Mouse (Mus musculus) Patski (cell line): ENCODE measurements around the gene Hsd11b2. TPM values are rescaled to one million over a fixed set of nuclear protein-coding genes. Genes with fewer than 3 reads are reported as not detected.

Experiments
- ATAC-seq: fragments of 100-300 bp; one replicate; pipeline ENCODE4 v1.8.0; 2021
- CTCF ChIA-PET: fragments of 350-600 bp; sonication (Branson Sonifier 250); formaldehyde crosslinking; loops from one replicate; lab custom pipeline; 2022; ENCODE audit warnings: inconsistent platforms; lab: Charles Lee
- POLR2A ChIA-PET: fragments of 350-600 bp; sonication (Branson Sonifier 250); formaldehyde crosslinking; loops from one replicate; lab custom pipeline; 2022; ENCODE audit warnings: antibody characterized with exemption, inconsistent platforms; lab: Charles Lee
- DNase-seq: peaks from one replicate; pipeline ENCODE4 v3.0.0-alpha.2; 2011; ENCODE audit warnings: low read depth, low spot score
- H3K27me3 ChIP-seq: fragments of 371-371 bp; one replicate; pipeline ENCODE4 v1.5.1; 2021
- CTCF ChIP-seq: fragments of 100-300 bp; IDR thresholded peaks from one replicate; pipeline ENCODE4 v1.5.1; 2021
- in situ Hi-C: fragments of 300-500 bp; cut with MboI; formaldehyde crosslinking; loops from 3 replicates; pipeline ENCODE4 v1.11.1; 2018; ENCODE audit warnings: low pct_unique_long_range_greater_than_20kb, mixed read lengths
- polyA plus RNA-seq: library from polyadenylated mRNA; unstranded; gene quantifications from one replicate; pipeline ENCODE4 v1.2.3, GENCODE M21; 2021

Hsd11b2 gene
- polyA plus RNA-seq, 1 experiment from 2014 or later, result 8.2 TPM

DNA sequence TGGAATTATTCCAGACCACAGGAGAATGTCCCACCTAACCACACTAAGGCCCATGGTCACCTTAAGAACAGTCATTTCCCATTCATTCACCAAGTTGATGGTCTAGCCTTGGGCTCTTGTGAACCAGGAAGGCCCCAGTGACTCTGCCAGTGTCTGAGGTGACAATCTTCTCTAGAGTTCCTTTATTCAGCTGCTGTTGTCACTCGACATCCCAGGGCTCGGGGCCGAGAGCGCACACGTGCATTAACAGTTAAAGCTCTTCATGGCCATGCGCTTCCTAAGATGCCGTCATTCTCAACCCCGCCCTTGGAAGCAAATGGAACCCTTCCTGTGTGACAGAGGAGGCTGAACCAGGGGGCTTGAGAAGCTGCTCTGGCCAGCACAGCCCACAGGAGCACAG, 36.4 kb upstream of the Hsd11b2 start:
- no peak for ATAC-seq
- ChIA-PET POLR2A (interaction anchor here (0.7 kb wide), 1 partner anchor 25 kb away, joined by 3 read pairs; no protein-coding TSS in a partner anchor), CTCF (interaction anchor here (0.9 kb wide), 1 partner anchor 12 kb away, joined by 4 read pairs; no protein-coding TSS in a partner anchor)
- TF ChIP-seq CTCF, result no peak
- DNase-seq, result no peak
- in situ Hi-C loops, result no loop called here
- H3K27me3 ChIP-seq, result no peaks in the 10 kb centered on the region

DNA sequence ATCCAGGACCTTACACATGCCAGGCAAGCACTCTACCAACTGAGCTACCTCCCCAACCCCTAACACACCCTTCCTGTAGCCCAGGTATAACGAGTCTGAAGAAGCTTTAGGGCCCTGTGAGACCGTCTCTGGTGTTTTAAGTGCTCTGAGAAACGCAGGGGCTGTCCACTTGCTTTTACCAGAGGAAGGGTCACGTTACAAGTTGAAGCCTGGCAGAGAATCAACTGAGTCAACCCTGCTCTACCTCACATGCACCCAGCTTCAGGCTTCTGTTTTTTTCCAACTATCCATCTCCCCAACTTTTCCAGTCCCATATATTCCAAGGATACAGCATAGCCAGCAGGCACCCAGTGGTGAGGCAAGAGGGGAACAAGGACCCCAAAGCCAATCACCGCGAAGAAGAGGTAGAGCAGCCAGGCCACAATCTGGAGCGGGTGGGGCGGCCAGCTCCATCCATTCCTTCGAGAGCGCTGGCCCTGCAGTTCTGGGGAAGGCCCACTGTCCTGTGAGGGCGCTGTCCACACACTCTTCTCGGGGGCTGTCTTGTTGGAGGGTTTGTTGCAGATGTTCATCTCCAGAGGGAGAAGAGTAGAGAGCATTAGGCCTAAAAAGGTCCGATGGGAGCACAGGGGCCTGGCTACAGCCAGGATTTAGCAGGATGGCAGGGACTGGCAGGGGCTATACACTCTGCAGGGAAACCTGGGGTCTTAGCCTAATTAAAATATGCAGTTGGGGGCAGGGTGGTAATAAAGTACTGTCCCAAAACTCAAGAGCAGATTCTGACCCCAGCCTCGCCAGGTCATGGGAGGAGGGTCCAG, 35.1 kb upstream of the Hsd11b2 start:
- ChIA-PET CTCF (interaction anchor here (0.9 to 3.5 kb wide), 16 partner anchors 11 to 112 kb away, joined by 3 to 21 read pairs (median 6); partner anchors contain the start of genes Atp6v0d1 and Tppp3), POLR2A (interaction anchor here (0.6 to 1.4 kb wide), 4 partner anchors 10 to 82 kb away, joined by 3 to 5 read pairs (median 4); partner anchors contain the start of gene Atp6v0d1)
- DNase-seq, result no peak
- TF ChIP-seq CTCF, result no peak
- in situ Hi-C loops, result no loop called here
- no peak for ATAC-seq
- no peaks in the 10 kb centered on the region for H3K27me3 ChIP-seq

DNA sequence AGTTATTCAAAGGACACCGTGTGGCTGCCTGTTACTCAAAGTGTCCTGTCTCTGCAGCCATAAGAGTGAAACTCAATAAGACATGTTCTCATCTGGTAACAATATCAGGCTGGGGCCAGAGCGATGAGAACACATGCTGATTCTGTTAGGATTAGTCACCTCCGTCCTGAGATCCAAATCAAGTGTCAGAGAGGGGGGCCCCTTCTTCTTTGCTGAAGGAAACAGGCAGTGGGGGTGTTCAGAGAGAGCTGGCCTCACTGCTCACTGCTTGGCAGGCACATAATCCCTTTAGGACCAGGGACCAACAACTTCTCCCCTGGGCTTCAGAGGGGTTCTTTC, 34.6 kb upstream of the Hsd11b2 start:
- no peaks in the 10 kb centered on the region for H3K27me3 ChIP-seq
- ATAC-seq (peak; percentile 62), DNase-seq (no peak)
- ChIA-PET CTCF (interaction anchor here (0.9 to 3.5 kb wide), 18 partner anchors 10 to 106 kb away, joined by 3 to 21 read pairs (median 6); partner anchors contain the start of genes Atp6v0d1 and Tppp3), POLR2A (interaction anchor here (0.7 to 1.4 kb wide), 3 partner anchors 17 to 81 kb away, joined by 3 to 4 read pairs (median 3); partner anchors contain the start of gene Atp6v0d1)
- in situ Hi-C loops, result no loop called here
- no peak for TF ChIP-seq CTCF

DNA sequence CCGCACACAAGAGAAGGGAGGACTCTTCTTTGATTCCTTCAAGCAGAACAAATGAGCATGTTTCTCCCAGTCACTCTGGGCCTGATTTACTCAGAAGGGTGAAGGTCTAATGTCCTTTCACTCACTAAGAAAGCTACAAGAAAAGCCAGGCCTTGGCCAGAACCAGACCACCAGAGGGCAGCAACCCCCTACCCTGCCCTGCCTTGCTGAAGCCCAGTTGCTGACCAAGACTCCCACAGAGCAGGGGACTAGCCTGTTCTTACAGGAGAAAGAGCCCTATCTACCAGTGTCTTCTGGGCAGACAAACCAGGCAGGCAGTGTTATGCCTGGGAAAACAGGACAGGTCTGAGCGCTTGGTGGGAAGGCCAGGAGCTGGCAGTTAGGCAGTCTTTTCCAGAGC, 34.2 kb upstream of the Hsd11b2 start:
- DNase-seq (peak; percentile 88), ATAC-seq (peak; percentile 71)
- CTCF ChIA-PET, result interaction anchor here (0.8 to 3.5 kb wide), 21 partner anchors 9 to 106 kb away, joined by 3 to 21 read pairs (median 6); partner anchors contain the start of genes Atp6v0d1, Hsd11b2 and Tppp3
- POLR2A ChIA-PET, result interaction anchor here (0.5 to 1.4 kb wide), 6 partner anchors 12 to 81 kb away, joined by 3 to 4 read pairs (median 3); partner anchors contain the start of genes Atp6v0d1 and Zdhhc1
- in situ Hi-C loops, result no loop called here
- H3K27me3 ChIP-seq, result no peaks in the 10 kb centered on the region
- TF ChIP-seq CTCF, result peak; percentile 92

DNA sequence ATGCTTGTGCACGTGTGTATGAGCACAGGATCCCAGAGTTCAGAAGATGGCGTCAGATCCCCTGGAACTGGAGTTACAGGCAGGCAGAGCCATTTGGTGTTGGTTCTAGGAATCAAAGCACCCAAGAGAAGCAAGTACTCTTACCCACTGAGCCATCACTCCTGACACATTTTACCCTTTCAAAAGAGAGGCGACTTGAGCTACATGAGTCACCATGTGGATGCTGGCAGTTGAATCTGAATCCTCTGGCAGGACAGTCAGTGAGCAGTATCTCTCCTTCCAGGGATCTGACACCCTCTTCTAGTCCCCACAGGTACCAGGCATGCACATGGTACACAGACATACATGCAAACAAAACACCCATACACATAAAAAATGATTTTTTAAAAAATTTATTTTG, 30.5 kb upstream of the Hsd11b2 start:
- POLR2A ChIA-PET, result interaction anchor here (0.7 kb wide), 1 partner anchor 11 kb away, joined by 3 read pairs; no protein-coding TSS in a partner anchor
- CTCF ChIA-PET, result interaction anchor here (0.9 to 2.1 kb wide), 7 partner anchors 10 to 78 kb away, joined by 3 to 7 read pairs (median 4); partner anchors contain the start of gene Atp6v0d1
- ATAC-seq, result no peak
- no peaks in the 10 kb centered on the region for H3K27me3 ChIP-seq
- no peak for DNase-seq
- TF ChIP-seq CTCF, result no peak
- in situ Hi-C loops, result loop anchor here (5.0 kb wide), 2 partner anchors 34 to 64 kb away; no protein-coding TSS in a partner anchor

DNA sequence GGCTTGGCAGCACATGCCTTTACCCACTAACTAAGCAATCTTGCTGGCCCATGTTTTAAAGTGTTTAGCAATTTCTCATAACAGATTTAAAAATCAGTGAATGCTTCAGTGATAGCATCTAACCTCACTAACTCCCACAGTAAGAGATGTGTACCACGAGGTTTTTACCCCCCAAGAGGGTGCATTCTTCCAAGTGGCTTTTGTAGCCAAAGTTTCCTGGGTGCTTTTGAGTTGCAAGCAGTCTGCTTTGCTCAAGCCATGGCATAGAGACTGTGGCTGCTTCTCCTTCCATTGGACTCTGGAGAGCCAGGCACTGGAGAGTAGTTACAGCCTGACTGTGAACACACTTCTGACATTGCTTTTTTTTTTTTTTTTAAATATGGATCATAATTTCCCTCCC, 29.3 kb upstream of the Hsd11b2 start:
- in situ Hi-C loops, result loop anchor here (5.0 kb wide), 2 partner anchors 33 to 63 kb away; no protein-coding TSS in a partner anchor
- POLR2A ChIA-PET, result interaction anchor here (0.6 to 1.1 kb wide), 3 partner anchors 29 to 45 kb away, joined by 3 read pairs; partner anchors contain the start of gene Hsd11b2
- CTCF ChIA-PET, result interaction anchor here (1.1 to 1.7 kb wide), 4 partner anchors 12 to 77 kb away, joined by 4 read pairs; partner anchors contain the start of gene Atp6v0d1

DNA sequence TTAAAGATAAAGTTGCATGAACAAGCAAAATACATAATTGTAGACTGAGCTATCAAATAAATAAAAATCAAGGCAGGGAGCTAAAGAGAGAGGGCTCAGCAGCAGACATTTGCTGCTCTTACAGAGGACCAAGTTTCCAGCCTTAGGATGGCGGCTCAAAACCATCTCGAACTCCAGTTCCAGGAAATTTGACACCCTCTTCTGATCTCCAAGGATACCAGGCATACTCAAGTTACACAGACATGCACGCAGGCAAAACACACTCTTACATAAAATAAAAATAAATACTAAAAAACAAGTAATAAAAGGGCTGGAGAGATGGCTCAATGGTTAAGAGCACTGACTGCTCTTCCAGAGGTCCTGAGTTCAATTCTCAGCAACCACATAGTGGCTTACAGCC, 25.1 kb upstream of the Hsd11b2 start:
- in situ Hi-C loops, result no loop called here
- no peak for DNase-seq
- CTCF ChIA-PET, result interaction anchor here (1.5 to 3.1 kb wide), 4 partner anchors 8 to 22 kb away, joined by 5 to 15 read pairs (median 10); no protein-coding TSS in a partner anchor

More for the DNA sequence above, 29.3 kb upstream of the Hsd11b2 start:
- ATAC-seq, result peak; percentile 51
- TF ChIP-seq CTCF, result no peak
- DNase-seq, result peak; percentile 71
- H3K27me3 ChIP-seq, result no peaks in the 10 kb centered on the region

DNA sequence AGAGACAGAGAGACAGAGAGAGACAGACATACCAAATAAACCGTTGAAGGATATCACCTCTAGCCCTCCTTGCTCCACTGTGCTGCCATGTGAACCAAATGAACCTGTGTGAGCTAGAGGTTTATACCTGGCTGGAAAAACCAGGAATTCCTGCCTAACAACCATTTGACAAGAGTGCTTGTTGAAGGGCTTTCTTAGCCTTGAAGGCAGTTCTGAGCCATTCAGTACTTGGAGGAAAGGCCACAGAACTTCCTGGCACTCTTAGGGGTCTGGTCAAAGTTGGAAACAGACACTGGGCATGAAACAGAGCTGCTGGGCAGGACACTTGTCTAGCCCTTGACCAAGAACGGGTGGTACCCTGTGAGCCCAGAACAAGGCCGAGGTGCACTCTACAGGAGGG, 24.0 kb upstream of the Hsd11b2 start:
- no peaks in the 10 kb centered on the region for H3K27me3 ChIP-seq
- DNase-seq (no peak), ATAC-seq (no peak)
- no peak for TF ChIP-seq CTCF
- ChIA-PET CTCF (interaction anchor here (1.5 to 2.7 kb wide), 4 partner anchors 11 to 21 kb away, joined by 4 to 15 read pairs (median 6); no protein-coding TSS in a partner anchor), POLR2A (interaction anchor here (0.5 to 1.4 kb wide), 2 partner anchors 21 to 98 kb away, joined by 4 to 5 read pairs; no protein-coding TSS in a partner anchor)
- in situ Hi-C loops, result no loop called here

More for the DNA sequence above, 25.1 kb upstream of the Hsd11b2 start:
- ATAC-seq, result no peak
- TF ChIP-seq CTCF, result no peak
- POLR2A ChIA-PET, result interaction anchor here (0.8 to 1.3 kb wide), 3 partner anchors 10 to 55 kb away, joined by 3 to 5 read pairs (median 4); no protein-coding TSS in a partner anchor
- no peaks in the 10 kb centered on the region for H3K27me3 ChIP-seq

DNA sequence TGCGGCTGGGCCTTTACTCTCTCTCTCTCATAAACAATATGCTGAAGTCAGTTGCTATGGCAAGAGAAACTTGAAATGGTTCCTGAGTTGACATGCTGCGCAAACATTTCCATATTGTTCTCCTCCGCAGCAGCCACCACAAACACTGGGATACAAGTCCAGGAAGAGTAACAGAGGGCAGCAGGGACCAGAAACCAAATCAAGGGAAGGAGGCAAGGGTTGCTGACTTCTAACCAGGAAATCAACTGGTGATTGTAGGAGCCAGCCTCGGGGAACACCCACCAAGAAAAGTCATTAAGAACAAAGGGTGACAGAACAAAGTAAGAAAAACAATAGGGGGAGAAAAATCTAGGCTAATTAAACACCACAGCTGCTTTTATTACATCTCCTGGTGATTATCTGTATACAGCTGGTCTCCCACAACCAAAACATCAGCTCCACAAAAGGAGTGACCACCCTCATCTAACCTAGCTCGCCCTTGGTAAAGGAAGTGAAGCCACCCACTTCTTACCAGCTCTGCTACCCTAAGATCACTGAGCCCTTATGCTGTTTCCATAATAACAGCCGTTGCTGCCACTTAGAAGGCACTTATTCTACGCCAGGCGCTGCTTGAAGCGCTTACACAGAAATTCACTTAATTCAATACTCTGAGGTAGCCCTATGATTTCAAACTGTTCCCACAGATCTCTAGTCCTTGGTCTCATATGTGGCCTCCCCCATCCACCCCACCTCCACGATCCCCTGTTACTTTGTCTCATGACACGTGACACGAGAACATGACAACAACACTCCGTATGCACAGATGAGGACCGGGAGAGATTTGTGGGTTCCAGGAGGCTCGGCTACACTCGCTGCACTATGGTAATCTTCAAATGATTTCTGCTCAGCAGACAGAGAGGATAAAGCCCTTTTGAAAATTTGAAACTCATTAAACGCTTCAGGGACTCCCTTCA, 22.9 kb upstream of the Hsd11b2 start:
- no peak for DNase-seq
- ATAC-seq, result no peak
- CTCF ChIA-PET, result interaction anchor here (0.7 to 2.7 kb wide), 4 partner anchors 12 to 48 kb away, joined by 3 to 15 read pairs (median 4); no protein-coding TSS in a partner anchor
- no peaks in the 10 kb centered on the region for H3K27me3 ChIP-seq
- POLR2A ChIA-PET, result interaction anchor here (1.3 to 1.6 kb wide), 3 partner anchors 11 to 20 kb away, joined by 3 to 4 read pairs (median 4); no protein-coding TSS in a partner anchor
- in situ Hi-C loops, result no loop called here
- no peak for TF ChIP-seq CTCF
